Mouse (Mus musculus): ENCODE measurements around the gene Fam71e1.
A peak's percentile ranks its signal among the peaks of the same experiment; 100 is the strongest.

Fam71e1 gene

DNA sequence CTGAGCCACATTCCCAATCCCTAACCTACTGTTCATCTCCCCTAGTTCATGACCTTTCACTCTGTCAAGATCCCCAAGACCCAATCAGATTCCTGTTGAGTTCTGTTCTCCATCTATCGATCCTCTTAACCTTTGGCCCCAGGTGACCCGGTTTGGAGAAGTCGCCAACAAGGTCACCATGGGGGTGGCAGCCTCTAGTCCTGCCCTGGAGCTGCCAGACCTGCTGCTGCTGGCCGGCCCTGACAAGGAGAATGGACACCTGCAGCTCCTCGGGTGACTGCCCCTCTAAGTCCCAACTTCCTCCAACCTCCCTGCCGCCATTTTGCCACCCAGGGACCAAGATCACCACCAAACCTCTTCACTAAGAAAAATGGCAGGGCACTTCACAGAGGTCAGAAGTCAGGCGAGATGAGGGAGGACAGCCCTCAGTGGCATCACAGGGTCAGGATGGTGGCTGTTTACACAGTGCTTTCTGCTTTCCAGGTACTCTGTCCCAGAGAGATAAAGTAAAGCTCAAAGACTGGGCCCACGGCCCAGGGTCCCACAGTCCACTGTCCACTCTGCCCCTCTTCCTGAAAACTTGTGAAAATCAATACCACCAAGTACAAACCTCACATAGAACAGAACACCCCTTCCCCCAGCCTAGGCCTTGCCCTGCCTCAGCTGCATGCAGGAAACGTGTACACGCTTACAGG is 1.1 kb downstream of the Fam71e1 start:
- DNase-seq (ENCODE audit: low read depth, low spot score), result no peak

DNA sequence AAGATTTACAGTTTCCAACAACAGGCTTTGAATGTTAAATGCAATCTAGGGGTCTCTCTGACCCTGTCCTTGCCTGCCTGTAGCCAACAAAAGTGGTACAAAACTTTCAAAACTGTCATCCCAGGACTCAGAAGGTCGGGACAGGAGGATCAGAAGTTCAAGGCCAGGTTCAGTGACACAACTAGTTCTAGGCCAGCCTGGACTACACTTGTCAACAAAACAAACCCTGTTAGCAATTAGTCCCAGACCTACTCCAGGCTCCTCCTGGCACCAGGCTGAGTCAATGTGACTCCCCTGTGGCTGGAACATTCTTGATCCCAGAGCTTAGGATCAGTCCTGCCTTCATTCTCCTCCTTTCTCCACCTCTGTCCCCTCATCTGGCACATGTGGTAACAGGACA is 2.5 kb downstream of the Fam71e1 start:
- DNase-seq (ENCODE audit: low read depth, low spot score), result no peak

- DNase-seq (ENCODE audit: low read depth, low spot score), result no peak
These were observed 3.7 kb downstream of the Fam71e1 start for GRCm38 (mm10) chr7:44500046-44500445.

- DNase-seq (ENCODE audit: low read depth, low spot score), result peak; percentile 91
These were observed 5.3 kb downstream of the Fam71e1 start for GRCm38 (mm10) chr7:44501563-44502115.

DNA sequence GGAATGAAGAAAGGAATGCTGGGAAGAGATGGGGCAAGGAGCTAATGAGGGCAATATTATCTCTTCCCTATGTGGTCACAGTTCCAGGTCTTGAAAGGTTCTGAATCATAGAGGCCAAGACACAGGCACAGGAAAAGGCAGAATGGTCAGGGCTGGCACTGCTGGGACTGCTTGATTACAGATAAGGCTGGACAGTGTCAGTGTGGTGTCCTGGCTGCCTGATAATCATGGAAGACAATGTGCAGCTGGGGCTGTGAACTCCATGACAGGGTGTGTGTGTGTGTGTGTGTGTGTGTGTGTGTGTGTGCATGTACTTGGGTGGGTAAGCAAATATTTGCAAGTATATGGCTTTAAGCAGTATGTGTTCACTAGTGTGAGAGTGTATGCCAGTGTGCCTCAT is 11.1 kb downstream of the Fam71e1 start:
- DNase-seq (ENCODE audit: low read depth, low spot score), result no peak

DNA sequence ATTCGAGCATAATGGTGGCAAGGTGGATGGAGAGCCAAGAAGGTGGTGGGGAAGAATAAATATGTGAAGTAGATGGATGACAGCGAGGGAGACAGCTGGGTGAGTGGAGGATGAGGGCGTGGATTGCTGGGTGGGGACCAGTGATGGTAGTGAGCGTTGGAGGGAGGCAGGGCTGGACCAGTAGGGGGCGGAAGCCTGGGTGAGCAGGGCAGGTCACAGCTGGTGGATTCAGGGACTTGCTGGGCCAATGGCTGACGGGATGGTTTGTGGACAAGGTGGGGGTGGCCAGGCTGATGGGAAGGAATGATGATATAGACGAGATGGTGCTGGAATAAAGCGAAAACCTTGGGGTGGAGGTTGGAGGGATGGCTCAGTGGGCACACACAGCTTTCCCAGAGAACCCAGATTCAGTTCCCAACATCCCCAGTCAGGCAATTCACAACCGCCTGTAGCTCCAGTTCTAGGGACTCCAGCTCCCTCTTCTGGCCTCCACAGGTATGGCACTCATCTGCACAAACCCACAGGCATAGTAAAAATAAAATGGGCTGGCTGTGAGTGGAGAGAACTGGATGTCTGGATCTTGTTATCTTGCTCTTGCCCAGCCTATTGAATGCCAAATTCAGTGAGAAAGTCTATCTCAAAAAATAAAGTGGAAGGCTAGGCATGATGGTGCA is 23.0 kb downstream of the Fam71e1 start:
- DNase-seq (ENCODE audit: low read depth, low spot score), result no peak

- no peak for DNase-seq (ENCODE audit: low read depth, low spot score)
These were observed 24.6 kb downstream of the Fam71e1 start for GRCm38 (mm10) chr7:44520990-44521389.

GRCm38 (mm10) chr7:44521710-44522109 is 25.3 kb downstream of the Fam71e1 start:
- peak; percentile 46 for DNase-seq (ENCODE audit: low read depth, low spot score)

DNA sequence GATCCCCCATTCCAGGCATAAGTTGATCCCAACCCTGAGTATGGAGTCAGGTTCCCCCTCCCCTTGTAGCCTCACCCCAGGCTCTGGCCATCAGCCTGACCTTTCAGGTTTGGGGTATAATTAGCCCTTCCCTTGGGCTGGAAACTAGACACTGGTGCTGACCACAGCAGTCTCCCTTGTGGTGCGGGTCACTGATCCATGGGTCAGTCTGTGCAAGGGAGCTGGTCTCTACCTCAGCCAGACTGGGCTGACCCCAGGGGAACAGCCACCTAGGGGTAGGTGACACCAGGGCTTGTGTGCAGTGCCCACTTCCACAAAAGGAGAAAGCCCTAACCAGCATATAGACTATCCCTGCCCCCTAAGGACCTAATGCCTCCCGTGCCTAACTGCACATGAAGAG is 26.7 kb downstream of the Fam71e1 start:
- no peak for DNase-seq (ENCODE audit: low read depth, low spot score)

DNA sequence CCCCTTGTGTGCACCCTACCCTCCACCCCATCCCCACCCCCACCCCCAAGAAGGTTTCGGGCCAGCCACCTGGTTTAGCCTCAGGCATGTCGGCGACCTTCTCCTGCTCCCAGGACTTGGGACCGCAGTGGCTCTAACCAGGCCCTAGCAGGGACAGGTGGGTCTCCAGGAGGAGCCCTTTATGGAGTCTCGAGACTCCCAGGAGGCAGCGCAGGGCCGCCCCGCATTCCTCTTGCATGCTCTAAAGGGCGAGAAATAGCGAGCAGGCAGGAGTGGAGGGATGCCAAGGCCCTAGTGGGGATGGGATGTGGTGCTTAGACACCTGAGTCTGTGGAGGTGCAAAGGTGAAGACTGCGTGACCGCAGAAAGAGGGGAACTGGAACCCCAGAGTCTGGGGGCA is 28.1 kb downstream of the Fam71e1 start, which contains the start of gene Mybpc2:
Gene Mybpc2, minus strand, starts transcription at position 155 of the 400 bp plus-strand sequence.
- no peak for DNase-seq (ENCODE audit: low read depth, low spot score)

GRCm38 (mm10) chr7:44525126-44525832 is 28.9 kb downstream of the Fam71e1 start:
- peak; percentile 45 for DNase-seq (ENCODE audit: low read depth, low spot score)

DNA sequence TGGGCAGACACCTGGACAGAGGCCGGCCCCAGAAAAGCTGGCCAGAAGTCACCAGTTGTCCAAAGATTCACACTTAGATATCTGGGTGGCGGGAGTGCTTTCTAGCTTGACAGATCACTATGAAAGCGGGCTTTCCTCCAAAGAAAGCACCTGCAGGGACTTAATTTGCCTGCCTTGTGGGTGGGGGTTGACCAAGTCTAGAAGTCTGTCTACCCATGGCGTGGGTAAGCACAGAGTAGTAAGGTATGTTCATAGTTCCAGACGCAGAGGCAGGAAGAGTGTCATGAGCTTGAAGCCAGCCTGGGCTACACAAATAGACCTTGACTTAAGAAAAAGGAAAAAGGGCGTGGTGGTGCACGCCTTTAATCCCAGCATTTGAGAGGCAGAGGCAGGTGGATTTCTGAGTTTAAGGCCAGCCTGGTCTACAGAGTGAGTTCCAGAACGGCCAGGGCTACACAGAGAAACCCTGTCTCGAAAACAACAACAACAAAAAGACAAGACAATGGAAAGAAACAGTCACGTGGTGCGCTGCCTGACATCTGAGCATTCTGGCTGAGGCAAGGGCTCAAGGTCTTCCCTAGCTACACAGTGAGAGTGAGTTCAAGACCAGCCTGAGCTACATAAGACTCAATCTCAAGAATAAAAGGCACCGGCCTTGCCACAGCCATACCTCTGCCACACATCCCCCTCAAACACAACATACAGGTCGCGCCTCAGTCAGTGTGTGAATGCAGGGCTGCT is 30.2 kb downstream of the Fam71e1 start:
- no peak for DNase-seq (ENCODE audit: low read depth, low spot score)

DNA sequence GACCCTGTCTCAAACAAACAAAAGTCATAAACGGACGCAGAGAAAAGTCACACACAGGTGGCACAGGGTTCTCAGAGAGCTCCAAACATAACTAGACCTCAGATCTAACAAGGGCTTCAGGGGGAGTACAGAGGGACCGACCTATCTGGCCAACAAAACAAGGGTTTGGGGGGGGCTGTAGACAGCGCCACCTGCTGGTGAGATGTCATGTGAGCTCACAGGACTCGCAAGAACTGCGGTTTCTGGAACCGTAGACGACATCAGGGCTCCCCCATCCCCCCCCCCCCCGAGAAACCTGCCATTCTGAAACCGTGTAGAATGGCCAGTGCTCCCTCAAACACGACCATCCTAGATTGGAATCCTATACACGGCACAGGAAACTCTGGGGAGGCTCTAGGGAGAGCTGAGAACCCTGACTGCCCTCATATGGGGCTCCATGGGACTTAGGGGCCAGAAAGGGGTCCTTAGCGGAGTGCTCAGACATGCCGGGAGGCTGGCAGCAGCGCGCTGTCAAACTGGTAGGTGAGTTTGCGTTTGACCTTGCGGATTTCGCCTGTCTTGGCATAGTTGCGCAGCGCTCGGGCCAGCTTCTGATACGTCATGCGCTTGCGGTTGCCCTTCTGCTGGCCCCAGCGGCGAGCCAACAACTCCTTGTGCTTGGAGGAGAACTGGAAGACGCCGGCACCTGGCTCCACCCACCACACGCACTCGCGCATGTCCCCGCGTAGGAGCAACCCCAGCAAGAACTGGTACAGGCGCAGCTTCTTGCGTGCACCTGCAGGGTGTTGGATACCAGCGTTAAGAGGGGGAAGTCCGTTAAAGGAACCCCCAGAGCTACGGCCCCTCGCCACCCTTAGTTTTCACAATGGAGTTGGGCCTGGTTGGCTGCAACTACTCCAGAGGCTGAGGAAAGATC is 31.4 kb downstream of the Fam71e1 start:
- peak; percentile 95 for DNase-seq (ENCODE audit: low read depth, low spot score)

DNA sequence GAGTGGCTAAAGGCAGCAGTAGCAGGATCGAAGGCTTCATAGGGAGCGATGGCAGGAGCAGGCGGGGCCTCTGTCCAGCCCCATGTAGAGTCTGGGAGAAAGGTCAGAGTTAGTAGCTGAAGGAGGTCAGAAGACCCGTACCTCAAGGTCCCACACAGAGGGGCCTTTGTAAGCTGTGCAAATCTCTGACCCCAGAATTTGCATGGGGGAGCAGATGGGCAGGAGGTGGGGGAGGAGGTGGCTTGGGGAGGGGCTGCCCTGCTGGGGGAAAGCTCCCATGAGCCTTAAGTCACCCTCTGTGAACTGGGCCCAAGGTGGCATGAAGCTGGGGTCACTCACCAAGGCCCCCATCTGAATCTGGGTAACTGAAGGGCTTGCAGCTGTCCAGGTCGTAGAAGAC is 33.1 kb downstream of the Fam71e1 start:
- DNase-seq (ENCODE audit: low read depth, low spot score), result no peak

DNA sequence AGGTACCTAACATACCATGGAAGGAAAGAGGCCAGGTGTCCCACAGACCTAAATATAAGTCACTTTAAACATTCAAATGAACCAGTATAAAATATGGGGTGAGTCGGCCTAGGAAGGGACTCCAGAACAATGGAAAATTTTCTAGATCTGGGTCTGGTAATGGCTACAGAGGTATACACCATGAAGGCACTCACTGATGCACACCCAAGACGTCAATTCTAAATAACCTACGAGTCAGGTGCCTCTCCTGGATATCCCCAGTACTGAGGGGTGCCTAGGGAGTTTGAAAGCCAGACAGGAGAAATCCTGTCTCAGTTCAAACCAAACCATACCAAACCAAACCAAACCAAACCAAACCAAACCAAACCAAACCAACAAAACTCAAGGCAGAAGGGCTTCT is 34.1 kb downstream of the Fam71e1 start:
- DNase-seq (ENCODE audit: low read depth, low spot score), result no peak

DNA sequence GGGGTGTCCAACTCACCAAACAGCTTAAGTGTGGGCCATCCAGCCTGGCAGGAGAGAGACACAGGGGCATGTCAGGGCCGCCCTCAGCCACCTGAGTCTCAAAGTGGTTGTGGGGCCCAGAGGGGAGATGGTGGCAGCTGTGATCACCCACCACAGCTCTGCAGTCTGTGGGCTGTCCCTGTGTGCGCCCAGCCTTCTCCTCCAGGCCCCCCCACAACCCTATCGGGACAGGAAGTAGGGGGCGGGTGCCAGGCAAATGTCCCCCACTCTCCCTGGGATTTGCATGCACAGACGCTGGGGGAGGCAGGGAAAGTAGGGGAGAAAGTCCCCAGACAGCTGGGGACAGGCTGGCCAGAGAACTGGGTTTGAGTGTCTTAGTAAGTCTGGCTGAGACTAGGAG is 34.8 kb downstream of the Fam71e1 start:
- DNase-seq (ENCODE audit: low read depth, low spot score), result no peak

DNA sequence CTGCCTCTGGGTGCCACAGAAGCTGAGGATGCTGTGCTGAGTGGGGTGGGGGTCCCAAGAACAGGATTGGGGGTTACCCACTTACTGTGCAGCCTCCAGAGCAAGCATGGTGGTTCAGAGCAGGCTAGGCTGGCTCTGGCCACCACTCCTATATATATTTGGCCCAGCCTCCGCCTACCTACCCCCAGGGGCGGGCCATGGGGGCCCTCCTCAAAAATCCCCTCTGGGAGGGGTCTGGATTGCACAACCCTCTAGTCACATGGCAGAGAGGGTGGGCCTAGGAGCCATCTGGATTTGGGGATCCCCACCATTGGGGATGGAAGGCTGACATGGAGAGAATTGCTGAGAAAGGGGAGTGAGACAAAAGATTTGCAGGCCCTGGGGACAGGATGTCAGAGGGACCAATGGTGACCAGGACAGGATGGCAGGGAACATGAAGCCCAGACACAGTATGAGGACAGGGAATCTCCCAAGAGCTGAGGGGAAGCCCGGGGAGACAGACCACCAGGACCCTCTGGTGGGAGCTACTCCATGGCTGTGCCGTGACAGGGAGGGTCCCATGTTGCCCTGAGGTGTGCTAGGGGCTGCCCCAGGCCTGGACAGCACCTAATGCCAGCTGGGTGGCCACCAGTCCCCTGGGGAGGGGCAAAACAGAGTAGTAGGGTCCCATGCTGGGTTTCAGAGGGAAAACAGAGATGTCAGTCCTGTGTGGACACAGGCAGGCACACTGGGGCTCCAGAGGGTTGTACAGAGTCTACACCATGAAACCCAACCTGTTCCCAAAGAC is 35.8 kb downstream of the Fam71e1 start, which contains the start of gene Spib:
Gene Spib, minus strand, starts transcription at position 126 of the 787 bp plus-strand sequence.
- no peak for DNase-seq (ENCODE audit: low read depth, low spot score)

DNA sequence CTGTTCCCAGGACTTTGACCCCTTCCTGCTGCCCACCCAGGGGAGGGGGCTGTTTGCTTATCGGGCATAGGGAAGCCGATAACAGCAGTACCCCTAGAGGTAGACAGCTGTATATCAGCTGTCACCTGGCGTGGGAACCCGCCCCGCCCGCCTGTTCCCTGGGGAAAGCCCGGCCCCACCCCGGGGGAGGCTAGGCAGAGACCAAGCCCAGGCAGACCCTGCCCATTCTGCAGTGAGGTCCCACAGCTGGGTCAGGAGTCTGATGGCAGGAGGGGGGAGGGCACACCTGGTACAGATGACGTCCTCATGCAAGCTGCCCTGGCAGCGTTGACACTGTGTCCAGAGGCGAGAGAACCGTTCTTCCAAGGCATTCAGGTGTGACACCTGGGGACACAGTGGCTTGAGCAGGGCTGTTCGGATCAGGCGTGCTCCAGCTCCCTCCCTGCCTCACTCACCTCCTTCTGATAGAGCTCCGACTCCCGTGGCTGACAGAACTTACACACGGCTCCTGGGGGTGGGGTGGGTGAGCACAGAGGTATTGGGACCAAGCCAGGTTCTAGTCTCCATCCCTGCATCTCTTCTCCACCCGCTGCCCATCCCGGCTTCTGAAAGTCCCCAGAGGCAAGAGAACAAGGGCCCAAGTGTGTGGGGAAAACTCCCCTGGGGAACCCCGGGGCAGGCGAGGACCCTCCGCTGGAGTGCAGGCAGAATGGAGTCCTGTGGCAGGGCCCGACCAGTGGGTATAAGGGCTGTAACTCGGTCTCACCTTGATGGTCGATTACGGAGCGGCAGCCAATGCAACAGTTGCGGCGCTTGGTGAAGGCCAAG is 36.8 kb downstream of the Fam71e1 start:
- no peak for DNase-seq (ENCODE audit: low read depth, low spot score)

- DNase-seq (ENCODE audit: low read depth, low spot score), result no peak
These were observed 37.3 kb downstream of the Fam71e1 start for GRCm38 (mm10) chr7:44533746-44534045.
